Mouse (Mus musculus) midbrain, embryonic 11.5 days (tissue): ENCODE results near the gene Ahcy. TPM values are rescaled to one million over a fixed set of nuclear protein-coding genes. Genes with fewer than 3 reads are reported as not detected.

Experiments
- ATAC-seq: fragments of 200-750 bp; cut with Nextera tagmentation; 2 replicates; pipeline ENCODE4 v1.8.0; 2017; ENCODE audit warnings: moderate TSS enrichment, moderate library complexity; ENCODE audit not compliant: low FRiP score
- DNase-seq: peaks from one replicate; pipeline ENCODE4 v3.0.0; 2015; ENCODE audit warnings: low spot score; ENCODE audit errors: missing footprints
- H3K27ac ChIP-seq: fragments of 300-500 bp; sonication (generic); 2 replicates; pipeline ENCODE4 v1.5.1; 2014; ENCODE audit warnings: low read depth, low read length
- H3K27me3 ChIP-seq: fragments of 300-500 bp; sonication (generic); 2 replicates; pipeline ENCODE4 v1.6.1; 2014; ENCODE audit warnings: mild to moderate bottlenecking, low read length, moderate library complexity, mixed read lengths; ENCODE audit not compliant: control insufficient read depth, insufficient read depth
- H3K36me3 ChIP-seq: fragments of 300-500 bp; sonication (generic); 2 replicates; pipeline ENCODE4 v1.6.1; 2014; ENCODE audit warnings: mild to moderate bottlenecking, low read length, moderate library complexity, mixed read lengths; ENCODE audit not compliant: control insufficient read depth, insufficient read depth
- H3K4me1 ChIP-seq: fragments of 300-500 bp; sonication (generic); 2 replicates; pipeline ENCODE4 v1.6.1; 2014; ENCODE audit warnings: low read length; ENCODE audit not compliant: control insufficient read depth, insufficient read depth
- H3K4me2 ChIP-seq: fragments of 300-500 bp; sonication (generic); 2 replicates; pipeline ENCODE4 v1.6.1; 2014; ENCODE audit warnings: mild to moderate bottlenecking, moderate library complexity
- H3K4me3 ChIP-seq: fragments of 300-500 bp; sonication (generic); 2 replicates; pipeline ENCODE4 v1.5.1; 2014; ENCODE audit warnings: low read depth, low read length
- H3K9ac ChIP-seq: fragments of 300-500 bp; sonication (generic); 2 replicates; pipeline ENCODE4 v1.6.1; 2014; ENCODE audit warnings: low read length
- H3K9me3 ChIP-seq: fragments of 300-500 bp; sonication (generic); 2 replicates; pipeline ENCODE4 v1.6.1; 2016; ENCODE audit warnings: low read length; ENCODE audit not compliant: control insufficient read depth
- WGBS: fragments of 180-500 bp; shearing (Covaris S2); extraction: QIAGEN DNeasy Blood & Tissue Kit; methylation state at CpG from one replicate; pipeline ENCODE4 v1.1.7; 2014; 5-methylcytosine and 5-hydroxymethylcytosine counted together
- polyA plus RNA-seq: library from polyadenylated mRNA; unstranded; fragments of >200 nt; fragmentation: Nextera tagmentation; extraction: Ambion mirVana; gene quantifications from 2 replicates; pipeline ENCODE4 v1.2.1, GENCODE M21; 2014

The Ahcy gene
- polyA plus RNA-seq, 1 experiment from 2014 or later: 87.3 TPM

- 88% methylated on average over 9 of the region's 9 CpGs for WGBS
- H3K27me3 ChIP-seq: no peaks in the 10 kb centered on the region
- no peak overlapping the region for H3K9ac ChIP-seq
- ATAC-seq (no peak), DNase-seq (no peak)
- no peaks in the 10 kb centered on the region for H3K36me3 ChIP-seq
- H3K4me3 ChIP-seq: no peak overlapping the region
- no peaks in the 10 kb centered on the region for H3K9me3 ChIP-seq
- no peak overlapping the region for H3K4me2 ChIP-seq
- no peak overlapping the region for H3K27ac ChIP-seq
- no peaks in the 10 kb centered on the region for H3K4me1 ChIP-seq
Measured at GRCm38 (mm10) chr2:155098720-155099380, 24.6 kb upstream of the Ahcy start.

- H3K36me3 ChIP-seq: no peaks in the 10 kb centered on the region
- H3K4me2 ChIP-seq: no peak overlapping the region
- DNase-seq: no peak
- no peak overlapping the region for H3K4me3 ChIP-seq
- no peaks in the 10 kb centered on the region for H3K9me3 ChIP-seq
- 60% methylated on average over 4 of the region's 4 CpGs for WGBS
- no peak for ATAC-seq
- H3K27ac ChIP-seq: no peak overlapping the region
- no peaks in the 10 kb centered on the region for H3K27me3 ChIP-seq
- H3K4me1 ChIP-seq: no peaks in the 10 kb centered on the region
- H3K9ac ChIP-seq: no peak overlapping the region
Measured at GRCm38 (mm10) chr2:155093418-155093817, 19.1 kb upstream of the Ahcy start.

GRCm38 (mm10) chr2:155091743-155092075 is 17.4 kb upstream of the Ahcy start:
- Histone ChIP-seq H3K36me3 (no peaks in the 10 kb centered on the region), H3K4me1 (no peaks in the 10 kb centered on the region), H3K27ac (no peak overlapping the region), H3K9ac (no peak overlapping the region), H3K9me3 (no peaks in the 10 kb centered on the region), H3K4me3 (no peak overlapping the region), H3K4me2 (no peak overlapping the region), H3K27me3 (no peaks in the 10 kb centered on the region)
- DNase-seq: no peak
- 79% methylated on average over 3 of the region's 3 CpGs for WGBS
- no peak for ATAC-seq

GRCm38 (mm10) chr2:155090909-155091742 is 16.8 kb upstream of the Ahcy start:
- Histone ChIP-seq H3K9ac (no peak overlapping the region), H3K36me3 (no peaks in the 10 kb centered on the region), H3K27ac (no peak overlapping the region), H3K9me3 (no peaks in the 10 kb centered on the region), H3K4me1 (no peaks in the 10 kb centered on the region), H3K27me3 (no peaks in the 10 kb centered on the region), H3K4me3 (no peak overlapping the region), H3K4me2 (no peak overlapping the region)
- ATAC-seq (no peak), DNase-seq (no peak)
- WGBS: 79% methylated on average over 13 of the region's 13 CpGs

DNA sequence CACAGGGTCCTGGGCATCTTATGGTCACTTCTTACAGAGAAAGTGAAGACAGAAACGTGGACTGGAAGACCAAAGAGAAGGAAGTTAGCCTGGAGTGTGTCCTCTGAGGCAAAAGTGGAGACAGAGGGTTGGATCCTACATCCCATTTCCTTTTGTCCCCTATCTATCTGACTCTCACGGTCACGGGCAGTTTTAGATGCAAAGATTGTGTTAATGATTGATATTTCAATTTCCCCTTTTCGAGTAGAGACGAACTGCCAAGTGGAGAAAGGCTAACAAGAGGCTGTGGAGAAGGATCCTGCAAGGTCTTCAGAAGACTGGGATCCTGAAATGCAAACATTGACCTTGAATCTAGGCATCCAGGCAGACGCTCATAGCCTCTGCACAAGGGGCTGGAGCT is 14.0 kb upstream of the Ahcy start:
- Histone ChIP-seq H3K27ac (no peak overlapping the region), H3K36me3 (no peaks in the 10 kb centered on the region), H3K4me1 (no peaks in the 10 kb centered on the region), H3K4me3 (no peak overlapping the region), H3K27me3 (no peaks in the 10 kb centered on the region), H3K9me3 (no peaks in the 10 kb centered on the region), H3K9ac (no peak overlapping the region), H3K4me2 (no peak overlapping the region)
- DNase-seq: no peak
- ATAC-seq: no peak
- 80% methylated on average over 6 of the region's 6 CpGs for WGBS

- Histone ChIP-seq H3K36me3 (no peaks in the 10 kb centered on the region), H3K4me1 (no peaks in the 10 kb centered on the region), H3K4me3 (no peak overlapping the region), H3K9ac (no peak overlapping the region), H3K27ac (no peak overlapping the region), H3K9me3 (no peaks in the 10 kb centered on the region), H3K27me3 (no peaks in the 10 kb centered on the region), H3K4me2 (no peak overlapping the region)
- 89% methylated on average over 5 of the region's 5 CpGs for WGBS
- ATAC-seq: no peak
- no peak for DNase-seq
Measured at GRCm38 (mm10) chr2:155086328-155086727, 12.0 kb upstream of the Ahcy start.

- DNase-seq: no peak
- Histone ChIP-seq H3K27ac (no peak overlapping the region), H3K4me2 (no peak overlapping the region), H3K27me3 (no peaks in the 10 kb centered on the region), H3K4me3 (no peak overlapping the region), H3K36me3 (no peaks in the 10 kb centered on the region), H3K4me1 (no peaks in the 10 kb centered on the region), H3K9ac (no peak overlapping the region), H3K9me3 (no peaks in the 10 kb centered on the region)
- WGBS: 89% methylated on average over 5 of the region's 5 CpGs
- ATAC-seq: no peak
Measured at GRCm38 (mm10) chr2:155084546-155084945, 10.2 kb upstream of the Ahcy start.

GRCm38 (mm10) chr2:155082121-155082803 is 8.0 kb upstream of the Ahcy start:
- H3K4me2 ChIP-seq: no peak overlapping the region
- DNase-seq (peak; percentile 89), ATAC-seq (0 out of 2 replicates have a peak, but pooled peaks have one; percentile 44)
- WGBS: 19% methylated on average over 8 of the region's 8 CpGs
- no peak overlapping the region for H3K27ac ChIP-seq
- H3K9me3 ChIP-seq: no peaks in the 10 kb centered on the region
- H3K27me3 ChIP-seq: no peaks in the 10 kb centered on the region
- H3K4me1 ChIP-seq: no peaks in the 10 kb centered on the region
- no peak overlapping the region for H3K9ac ChIP-seq
- no peaks in the 10 kb centered on the region for H3K36me3 ChIP-seq
- no peak overlapping the region for H3K4me3 ChIP-seq

- no peaks in the 10 kb centered on the region for H3K27me3 ChIP-seq
- WGBS: 92% methylated on average over 3 of the region's 3 CpGs
- no peaks in the 10 kb centered on the region for H3K36me3 ChIP-seq
- no peak overlapping the region for H3K4me3 ChIP-seq
- no peaks in the 10 kb centered on the region for H3K9me3 ChIP-seq
- ATAC-seq (no peak), DNase-seq (peak; percentile 54)
- no peak overlapping the region for H3K9ac ChIP-seq
- H3K4me2 ChIP-seq: no peak overlapping the region
- H3K27ac ChIP-seq: no peak overlapping the region
- no peaks in the 10 kb centered on the region for H3K4me1 ChIP-seq
Measured at GRCm38 (mm10) chr2:155081056-155081455, 6.8 kb upstream of the Ahcy start.
